Mouse (Mus musculus) heart, postnatal 0 days (tissue): Measurements from ENCODE around the gene Gpx1.
A peak's percentile ranks its signal among the peaks of the same experiment; 100 is the strongest.

Experiments
- CTCF ChIP-seq: IDR thresholded peaks from 2 replicates; pipeline ENCODE4 v1.5.1; 2016; ENCODE audit warnings: antibody characterized with exemption, control low read depth, low read depth
- EP300 ChIP-seq: IDR thresholded peaks from 2 replicates; pipeline ENCODE4 v1.6.1; 2016; ENCODE audit warnings: antibody characterized with exemption, low read depth

DNA sequence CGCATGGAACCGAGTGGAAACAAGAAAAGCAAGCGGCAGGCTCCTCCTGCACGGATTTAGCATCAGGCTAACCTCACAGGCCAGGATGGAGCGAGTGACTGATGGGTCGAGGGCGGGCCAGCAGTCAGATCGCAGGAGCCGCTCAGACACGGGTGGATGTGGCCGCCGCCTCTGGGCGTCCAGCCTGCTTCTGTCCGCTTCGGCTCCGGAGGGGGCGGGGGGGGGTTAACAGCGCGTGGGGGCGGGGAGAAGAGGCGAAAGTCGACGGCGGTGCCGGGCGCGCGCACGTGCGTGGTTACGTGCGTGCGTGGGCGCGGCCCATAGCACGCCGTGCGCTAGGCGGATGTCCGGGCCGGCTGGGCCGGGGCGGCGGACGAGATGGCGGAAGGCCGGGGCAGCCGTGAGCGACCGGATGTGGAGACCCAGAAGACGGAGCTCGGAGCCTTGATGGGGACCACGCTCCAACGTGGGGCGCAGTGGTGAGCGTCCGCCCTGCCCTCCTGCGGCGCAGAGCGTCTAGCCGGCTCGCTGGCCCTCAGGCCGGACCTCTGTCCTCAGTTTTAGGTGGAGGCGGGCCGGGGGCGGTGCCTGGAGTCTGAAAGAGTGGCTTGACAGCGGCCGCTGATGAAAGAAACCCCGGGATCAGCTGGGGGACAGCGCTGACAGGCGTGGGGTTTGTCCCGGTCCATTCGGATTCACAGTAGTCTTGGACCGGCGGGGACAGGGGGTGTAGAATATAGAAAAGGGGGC is 9.0 kb downstream of the Gpx1 start, which contains the start of gene Usp4:
- TF ChIP-seq EP300 (peak; percentile 66; the same call in 1 of the 2 replicates), CTCF (no peak)
